Mouse (Mus musculus) left cerebral cortex, postnatal 14 days (tissue): Measurements from ENCODE around the gene Snrpc. TPM values are rescaled to one million over a fixed set of nuclear protein-coding genes. Genes with fewer than 3 reads are reported as not detected.
A peak's percentile ranks its signal among the peaks of the same experiment; 100 is the strongest.

Source experiments
- DNase-seq, 2 experiments: peaks; one replicate each; pipeline ENCODE4 v3.0.0; 2021 to 2022; ENCODE audit warnings: low spot score in 2 of 2, mixed read lengths in 1 of 2
- intact Hi-C: fragments of 180-260 bp; cut with DNase I; formaldehyde crosslinking; loops from one replicate; pipeline ENCODE4 v1.15.1; 2025
- total RNA-seq, 2 experiments: library from RNA; stranded (reverse); gene quantifications; 2 replicates each; pipeline ENCODE4 v1.2.3; 2021

Snrpc gene
- total RNA-seq, 2 experiments from 2014 or later = 66.0 to 71.1 TPM

DNA sequence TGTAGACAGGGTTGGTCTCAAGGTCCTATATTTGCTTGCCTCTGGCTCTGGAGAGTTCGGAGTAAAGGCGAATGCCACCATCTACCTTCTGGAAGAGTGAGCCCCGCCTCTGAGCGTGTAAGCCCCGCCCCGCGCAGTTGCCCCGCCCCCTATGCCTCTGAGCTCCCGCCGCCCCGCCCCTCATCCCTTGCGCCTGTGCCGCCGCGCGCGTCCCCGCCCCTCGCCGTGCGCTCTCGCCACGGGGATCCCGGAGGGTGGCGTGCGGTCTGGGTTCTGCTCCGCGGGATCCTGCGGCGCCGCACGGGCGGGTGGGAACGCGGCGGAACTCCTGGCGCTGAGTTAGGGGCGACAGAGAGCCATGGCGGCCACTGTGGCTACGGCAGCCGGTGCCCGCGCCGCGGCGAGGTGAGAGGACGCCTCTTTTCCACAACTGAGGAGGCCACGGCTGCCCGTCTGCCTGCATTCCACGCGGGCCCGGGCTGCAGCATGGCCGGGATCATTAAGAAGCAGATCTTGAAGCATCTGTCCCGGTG lies 18.4 kb downstream of the Snrpc start, which contains the start of gene Uhrf1bp1:
Uhrf1bp1 (plus strand) TSS at position 177 of the 533 bp plus-strand sequence.
- peak; percentile 58 to 83 for DNase-seq
- intact Hi-C loops = no loop called here

DNA sequence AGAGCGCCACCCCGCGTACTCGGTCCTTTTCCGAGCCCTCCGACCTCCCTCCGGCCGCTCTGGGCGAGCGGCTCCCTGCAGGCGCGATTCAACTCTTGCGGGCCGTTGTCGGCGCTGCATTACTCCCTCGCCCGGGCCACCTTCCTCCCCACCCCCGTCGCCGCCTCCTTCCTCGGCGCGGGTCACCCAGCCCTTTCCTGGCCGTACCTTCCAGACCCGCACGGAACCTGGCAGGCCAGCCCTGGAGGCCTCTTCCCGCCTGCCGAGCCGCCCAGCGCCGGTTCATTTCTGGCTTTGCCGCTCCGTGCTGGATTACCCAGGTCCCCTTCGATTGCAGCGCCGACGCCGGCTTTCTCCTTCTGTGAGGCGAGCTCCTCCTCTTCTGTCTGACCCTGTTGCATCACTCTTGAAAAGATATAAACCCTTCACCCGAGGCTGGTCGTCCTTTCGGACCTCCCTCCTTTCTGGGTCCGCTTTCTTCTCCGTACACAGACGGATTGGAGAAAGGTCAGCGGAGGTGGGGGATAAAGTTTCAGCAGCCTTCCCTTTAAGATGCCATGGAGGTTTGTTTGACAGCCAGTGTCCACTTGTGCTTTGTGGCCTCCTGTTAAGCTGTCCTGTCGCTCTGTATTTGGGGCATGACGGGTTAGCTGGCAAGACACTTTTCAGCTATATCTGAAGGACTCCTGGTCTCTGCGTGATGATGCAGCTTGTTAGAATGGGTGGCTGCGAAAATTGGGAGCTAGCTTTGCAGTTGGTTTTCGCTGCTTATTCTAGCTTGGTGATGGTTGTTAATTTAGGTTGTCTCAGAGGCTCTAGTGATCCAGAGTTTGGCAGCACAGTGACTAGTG lies 19.1 kb downstream of the Snrpc start:
- DNase-seq = peak; percentile 37 to 43
- intact Hi-C loops = no loop called here

DNA sequence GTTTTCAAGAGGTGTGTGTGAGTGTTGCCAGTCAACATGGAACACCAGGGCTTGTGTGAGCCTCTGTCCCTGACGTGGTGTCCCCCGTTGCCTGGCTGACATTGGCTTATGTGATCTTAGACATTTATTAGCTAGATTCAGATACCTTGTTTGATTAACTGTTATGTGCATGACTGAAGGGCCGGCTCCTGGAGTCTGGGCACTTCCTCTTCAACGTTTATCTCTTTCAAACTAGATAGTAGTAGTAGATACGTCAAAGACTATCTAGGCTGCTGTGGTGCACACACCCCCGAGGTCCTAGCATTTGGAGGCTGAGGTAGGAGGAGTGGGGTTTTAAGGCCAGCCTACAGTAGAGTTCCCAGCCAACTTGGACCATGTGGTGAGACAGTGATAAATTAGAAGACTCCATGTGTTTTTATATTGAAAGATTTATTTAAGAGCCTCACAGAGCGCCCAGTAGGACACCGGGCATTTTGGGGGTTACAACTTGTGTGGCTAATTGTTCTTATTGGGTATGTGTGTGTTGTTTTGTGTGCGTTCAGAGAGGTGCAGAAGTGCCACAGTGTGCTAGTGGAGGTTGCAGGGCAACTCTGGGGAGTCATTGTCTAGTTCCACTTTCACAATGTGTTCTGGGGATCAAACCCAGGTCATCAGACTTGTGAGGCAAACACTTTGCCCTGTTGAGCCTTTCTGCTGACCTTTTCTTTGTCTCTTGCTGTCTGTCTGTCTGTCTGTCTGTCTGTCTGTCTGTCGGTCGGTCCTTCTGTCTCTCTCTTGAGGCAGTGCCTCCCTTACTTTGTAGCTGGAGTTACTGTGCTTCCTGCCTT lies 19.9 kb downstream of the Snrpc start:
- intact Hi-C loops = no loop called here
- no peak for DNase-seq

DNA sequence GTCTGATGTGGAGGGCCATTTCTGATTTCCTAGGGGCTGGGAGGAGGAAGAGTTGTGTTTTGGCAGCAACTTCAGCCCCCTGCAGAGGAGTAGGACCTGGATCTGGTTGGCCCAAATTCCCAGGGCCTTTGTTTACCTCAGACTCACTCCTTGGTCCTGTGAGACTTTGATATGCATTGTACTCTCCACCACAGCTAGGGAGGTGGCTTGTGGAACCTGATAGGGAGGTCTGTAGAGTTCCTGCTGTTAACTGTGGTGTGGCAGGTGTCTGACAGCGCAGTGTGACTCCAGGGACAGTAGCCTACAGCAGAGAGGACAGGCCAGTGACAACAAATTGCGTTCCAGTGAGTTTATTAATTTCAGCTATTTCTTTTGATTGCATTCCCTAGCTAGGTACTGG lies 21.2 kb downstream of the Snrpc start:
- intact Hi-C loops = no loop called here

DNA sequence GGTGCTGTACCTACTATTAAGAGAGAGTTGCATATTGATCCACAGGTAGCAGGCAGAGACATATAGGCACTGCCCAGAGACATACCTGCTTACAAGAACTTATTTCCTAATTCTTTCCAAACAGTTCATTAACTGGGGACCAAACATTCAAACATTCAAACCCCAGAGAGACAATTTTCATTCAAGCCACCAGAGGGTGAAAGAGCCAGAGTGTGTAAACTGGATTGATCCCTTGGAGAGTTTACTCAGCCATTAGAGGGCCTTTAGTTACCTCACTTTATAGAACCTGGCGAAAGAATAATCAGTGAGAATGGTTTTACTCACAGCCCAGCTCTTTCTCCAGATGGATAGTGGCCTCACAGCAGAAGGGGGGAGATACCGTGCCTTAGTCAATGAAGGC lies 27.5 kb downstream of the Snrpc start:
- no peak for DNase-seq

More for the DNA sequence above, 21.2 kb downstream of the Snrpc start:
- no peak for DNase-seq

DNA sequence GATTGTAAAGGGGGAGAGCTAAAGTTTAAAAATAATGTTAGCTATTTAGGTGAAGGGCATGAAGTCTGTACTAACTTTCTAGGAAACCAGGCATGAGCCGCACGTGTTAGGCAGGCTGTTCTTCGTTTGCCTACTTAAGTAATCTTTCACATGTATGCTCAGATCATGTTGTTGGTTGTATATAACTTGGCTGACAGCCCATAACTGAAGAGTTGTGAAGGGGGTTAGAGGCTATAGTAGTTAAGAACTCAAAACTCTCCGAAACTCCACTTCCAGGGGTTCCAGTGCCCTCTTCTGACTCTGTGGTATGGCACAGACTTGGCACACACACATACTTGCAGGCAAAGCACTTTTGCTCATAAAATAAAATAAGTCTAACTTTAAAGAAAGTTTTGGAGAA lies 28.8 kb downstream of the Snrpc start:
- intact Hi-C loops = no loop called here
- DNase-seq = no peak

More for the DNA sequence above, 27.5 kb downstream of the Snrpc start:
- intact Hi-C loops = no loop called here

DNA sequence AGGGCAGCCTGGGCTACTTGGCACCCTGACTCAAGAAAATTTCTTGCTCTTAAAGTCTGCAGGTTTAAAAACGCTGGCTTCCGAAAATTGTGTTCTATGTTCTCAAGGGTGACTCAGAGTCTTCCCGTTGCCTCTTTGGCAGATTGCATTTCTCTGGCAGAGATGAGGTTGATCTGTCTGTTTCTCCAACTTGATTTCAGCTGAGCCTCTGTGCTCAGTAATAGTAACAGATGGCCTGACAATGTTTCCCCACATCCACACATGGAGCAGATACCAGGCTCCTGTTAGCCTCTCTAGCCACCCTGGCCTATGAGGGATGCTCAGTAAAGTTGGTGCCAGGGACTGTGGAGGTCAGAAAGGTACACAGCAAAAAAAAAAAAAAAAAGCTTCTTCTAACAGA lies 33.9 kb downstream of the Snrpc start:
- intact Hi-C loops = no loop called here
- DNase-seq = peak; percentile 31 to 55

DNA sequence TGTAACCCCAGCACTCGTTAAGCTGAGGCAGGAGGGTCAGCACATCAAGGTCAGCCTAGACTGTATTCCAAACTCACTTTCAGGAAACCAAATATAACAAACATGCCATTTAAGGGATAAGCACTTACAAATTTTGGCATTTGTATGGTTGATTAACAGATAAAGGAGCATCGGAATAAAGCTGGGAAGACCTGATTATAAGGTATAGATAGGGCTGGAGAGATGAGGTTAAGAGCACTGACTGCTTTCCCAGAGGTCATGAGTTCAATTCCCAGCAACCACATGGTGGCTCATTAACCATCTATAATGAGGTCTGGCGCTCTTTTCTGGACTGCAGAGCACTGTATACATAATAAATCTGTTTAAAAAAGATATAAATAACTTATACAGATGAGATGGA lies 35.6 kb downstream of the Snrpc start:
- DNase-seq = no peak
- intact Hi-C loops = no loop called here

DNA sequence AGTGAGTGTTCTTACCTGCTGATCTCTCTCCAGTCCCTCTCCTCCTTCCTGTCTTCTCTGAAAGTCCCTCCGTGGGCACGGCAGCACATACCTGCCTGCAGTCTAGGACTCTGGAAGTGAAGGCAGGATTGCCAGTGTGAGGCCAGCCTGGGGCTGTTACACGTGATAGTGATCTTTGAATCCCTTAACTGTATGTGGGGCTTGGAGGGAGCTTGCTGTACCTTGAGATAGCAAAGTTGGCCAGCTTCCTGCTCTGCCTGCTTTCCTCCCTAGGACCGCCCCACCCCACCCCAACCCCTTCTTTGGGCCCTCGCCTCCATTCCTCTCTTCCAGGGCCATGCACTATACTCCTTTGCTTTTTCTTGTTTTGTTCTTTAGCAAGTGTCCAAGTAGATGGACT lies 36.6 kb downstream of the Snrpc start:
- no peak for DNase-seq
- intact Hi-C loops = no loop called here

DNA sequence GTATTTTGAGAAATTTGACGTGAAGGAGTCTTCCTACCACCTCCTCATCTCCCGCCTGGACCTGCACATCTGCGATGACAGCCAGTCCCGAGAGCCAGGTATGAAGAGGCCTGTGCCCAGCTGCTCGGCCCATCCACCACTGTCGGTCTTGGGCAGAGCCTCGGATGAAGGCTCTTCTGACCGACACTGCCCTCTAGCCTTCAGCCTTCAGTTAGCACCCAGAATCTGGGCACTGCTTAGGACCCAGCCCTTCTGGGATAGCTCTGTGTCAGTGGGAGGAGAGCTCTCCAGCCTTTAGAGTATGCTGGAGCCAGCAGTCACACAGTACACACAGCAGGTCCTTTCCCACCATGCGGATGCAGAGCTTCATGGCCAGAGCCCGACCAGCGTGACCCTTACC lies 43.6 kb downstream of the Snrpc start:
- DNase-seq = no peak
- intact Hi-C loops = no loop called here

DNA sequence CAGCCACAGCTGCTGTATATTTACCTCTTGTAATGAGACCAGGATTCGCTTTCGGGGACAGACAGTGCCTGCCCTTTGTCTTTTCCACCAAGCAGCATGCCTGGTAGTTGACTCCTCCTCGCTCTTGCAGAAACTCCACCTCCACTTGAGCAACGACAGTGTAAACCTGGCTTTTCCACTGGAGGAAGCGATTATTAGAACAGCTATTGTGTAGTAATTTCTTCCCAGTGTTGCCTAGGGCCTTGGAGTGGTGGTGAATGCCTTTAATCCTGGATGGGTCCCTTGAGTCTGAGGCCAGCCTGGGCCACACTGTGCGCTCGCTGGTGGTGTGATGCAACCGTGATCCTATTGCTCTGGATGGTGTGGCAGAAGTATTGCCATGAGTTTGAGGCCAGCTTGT lies 45.2 kb downstream of the Snrpc start:
- intact Hi-C loops = no loop called here
- DNase-seq = no peak

DNA sequence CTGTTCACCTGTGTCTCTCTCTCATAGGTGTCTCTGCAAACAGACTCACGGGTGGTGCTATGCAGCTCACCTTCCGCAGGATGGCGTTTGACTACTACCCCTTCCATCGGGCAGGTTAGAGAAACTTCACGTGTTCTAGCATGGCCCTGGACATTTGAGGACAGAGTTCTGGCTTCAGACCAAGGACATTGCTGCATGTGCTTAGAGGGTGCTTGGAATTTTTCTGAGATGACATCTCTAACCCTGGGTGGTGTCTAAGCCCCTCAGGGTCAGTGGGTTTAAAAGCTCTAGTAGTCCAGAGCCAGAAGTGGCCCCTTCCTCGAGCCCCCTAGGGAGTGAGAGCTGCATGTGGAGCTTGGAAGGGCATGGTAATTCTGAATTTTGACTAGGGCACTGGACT lies 46.0 kb downstream of the Snrpc start:
- DNase-seq = no peak
- intact Hi-C loops = no loop called here

DNA sequence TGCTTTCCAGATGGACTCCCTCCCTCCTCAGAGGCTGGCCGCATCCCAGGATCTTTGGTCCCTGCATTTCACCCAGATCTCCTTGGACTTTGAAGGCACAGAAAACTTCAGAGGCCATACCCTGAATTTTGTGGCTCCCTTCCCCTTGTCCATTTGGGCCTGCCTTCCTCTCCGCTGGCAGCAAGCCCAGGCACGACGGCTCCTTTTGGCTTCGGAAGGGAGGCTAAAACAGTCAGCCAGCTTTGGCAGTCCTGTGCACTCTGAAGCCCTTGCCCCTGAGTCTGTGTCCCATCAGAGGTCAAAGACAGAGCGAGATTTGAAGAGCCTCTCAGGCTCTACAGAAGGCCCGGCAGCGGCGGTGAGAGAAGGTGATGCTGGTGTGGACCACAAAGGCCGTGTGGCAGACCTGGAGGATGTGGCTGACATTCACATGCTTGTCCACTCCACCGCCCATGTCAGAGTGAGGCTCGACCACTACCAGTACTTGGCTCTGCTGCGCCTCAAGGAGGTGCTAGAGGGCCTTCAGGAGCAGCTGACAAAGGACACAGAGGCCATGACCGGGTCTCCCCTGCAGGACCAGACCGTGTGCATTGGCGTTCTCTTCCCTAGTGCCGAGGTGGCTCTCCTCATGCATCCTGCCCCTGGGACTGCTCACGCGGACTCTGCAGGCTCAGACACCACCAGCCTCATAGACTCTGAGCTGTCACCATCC lies 48.7 kb downstream of the Snrpc start:
- intact Hi-C loops = no loop called here
- DNase-seq = no peak

Other genes with a start within 250 kb of the Snrpc start
- gene Nudt3, start 214.7 kb upstream of the Snrpc start, total RNA-seq = 100 to 1,000 TPM; 514 to 519 TPM
- not detected for gene RPS10-NUDT3, start 202.9 kb upstream of the Snrpc start, total RNA-seq
- gene Rps10, start 201.5 kb upstream of the Snrpc start, total RNA-seq = 100 to 1,000 TPM; 387 to 414 TPM
- gene Pacsin1, start 182.6 kb upstream of the Snrpc start, total RNA-seq = 100 to 1,000 TPM; 349 to 352 TPM
- gene Spdef, start 109.2 kb upstream of the Snrpc start, total RNA-seq = under 1 TPM; 0.42 to 0.57 TPM
- gene D17Wsu92e, start 17.5 kb upstream of the Snrpc start, total RNA-seq = 100 to 1,000 TPM; 136 to 137 TPM
- gene Uhrf1bp1, start 18.3 kb downstream of the Snrpc start, total RNA-seq = 10 to 100 TPM; 18.7 to 20.5 TPM
- gene Anks1, start 71.2 kb downstream of the Snrpc start, total RNA-seq = 10 to 100 TPM; 33.4 to 40.6 TPM
- 10 to 100 TPM; 37.9 to 46.5 TPM for gene Taf11, start 71.7 kb downstream of the Snrpc start, total RNA-seq
- 1 to 10 TPM; 1.3 to 1.6 TPM for gene Tcp11, start 242.5 kb downstream of the Snrpc start, total RNA-seq